Mouse (Mus musculus): ENCODE measurements at regions not wholly inside any gene's neighbourhood (a gene's known extent, or its start where the extent isn't known, plus 50 kb on each side); places are given as distances from the start of the nearest gene placed in this dataset.

GRCm38 (mm10) chr8:4411126-4411525 is 81.7 kb upstream of the Cers4 start:
- WGBS = 64% methylated on average over 3 of the region's 3 CpGs
- H3K4me3 ChIP-seq (ENCODE audit: low read length) = no peak overlapping the region
- no peak for ATAC-seq (ENCODE audit: low FRiP score, low TSS enrichment)
- H3K27ac ChIP-seq (ENCODE audit: low read length) = no peak overlapping the region
- no peaks in the 10 kb centered on the region for H3K4me1 ChIP-seq (ENCODE audit: insufficient read depth, low read length)
- H3K9ac ChIP-seq (replicated peaks; ENCODE audit: low read length) = no peak overlapping the region
- no peaks in the 10 kb centered on the region for H3K36me3 ChIP-seq (ENCODE audit: insufficient read depth, low read length)
- no peaks in the 10 kb centered on the region for H3K9me3 ChIP-seq (ENCODE audit: low read length)
- no peak overlapping the region for H3K4me2 ChIP-seq (replicated peaks; ENCODE audit: low read depth, low read length)
- no peaks in the 10 kb centered on the region for H3K27me3 ChIP-seq (ENCODE audit: insufficient read depth, low read length)

GRCm38 (mm10) chr8:4411836-4412235 is 81.0 kb upstream of the Cers4 start:
- no peak overlapping the region for H3K4me2 ChIP-seq (replicated peaks; ENCODE audit: low read depth, low read length)
- WGBS = 74% methylated on average over 2 of the region's 2 CpGs
- H3K4me1 ChIP-seq (ENCODE audit: insufficient read depth, low read length) = no peaks in the 10 kb centered on the region
- no peaks in the 10 kb centered on the region for H3K27me3 ChIP-seq (ENCODE audit: insufficient read depth, low read length)
- no peak overlapping the region for H3K9ac ChIP-seq (replicated peaks; ENCODE audit: low read length)
- H3K27ac ChIP-seq (ENCODE audit: low read length) = no peak overlapping the region
- ATAC-seq (ENCODE audit: low FRiP score, low TSS enrichment) = no peak
- no peak overlapping the region for H3K4me3 ChIP-seq (ENCODE audit: low read length)
- no peaks in the 10 kb centered on the region for H3K36me3 ChIP-seq (ENCODE audit: insufficient read depth, low read length)
- H3K9me3 ChIP-seq (ENCODE audit: low read length) = no peaks in the 10 kb centered on the region

- Histone ChIP-seq H3K27ac (ENCODE audit: low read length) (peak overlapping the region; percentile 32; the same call in 1 of the 2 replicates), H3K36me3 (ENCODE audit: insufficient read depth, low read length) (no peaks in the 10 kb centered on the region), H3K4me3 (ENCODE audit: low read length) (no peak overlapping the region), H3K9me3 (ENCODE audit: low read length) (no peaks in the 10 kb centered on the region), H3K4me2 (replicated peaks; ENCODE audit: low read depth, low read length) (no peak overlapping the region), H3K27me3 (ENCODE audit: insufficient read depth, low read length) (no peaks in the 10 kb centered on the region), H3K9ac (replicated peaks; ENCODE audit: low read length) (no peak overlapping the region), H3K4me1 (ENCODE audit: insufficient read depth, low read length) (no peaks in the 10 kb centered on the region)
- WGBS = 55% methylated on average over 6 of the region's 6 CpGs
- peak; percentile 41; the same call in 1 of the 2 replicates for ATAC-seq (ENCODE audit: low FRiP score, low TSS enrichment)
Observed at GRCm38 (mm10) chr8:4413206-4413605, 79.6 kb upstream of the Cers4 start.

GRCm38 (mm10) chr8:4413764-4414163 is 79.1 kb upstream of the Cers4 start:
- Histone ChIP-seq H3K4me2 (replicated peaks; ENCODE audit: low read depth, low read length) (no peak overlapping the region), H3K9ac (replicated peaks; ENCODE audit: low read length) (no peak overlapping the region), H3K4me1 (ENCODE audit: insufficient read depth, low read length) (no peaks in the 10 kb centered on the region), H3K36me3 (ENCODE audit: insufficient read depth, low read length) (no peaks in the 10 kb centered on the region), H3K4me3 (ENCODE audit: low read length) (no peak overlapping the region), H3K27ac (ENCODE audit: low read length) (peak overlapping the region; percentile 32; the same call in 1 of the 2 replicates), H3K27me3 (ENCODE audit: insufficient read depth, low read length) (no peaks in the 10 kb centered on the region), H3K9me3 (ENCODE audit: low read length) (no peaks in the 10 kb centered on the region)
- WGBS = 42% methylated on average over 4 of the region's 4 CpGs
- ATAC-seq (ENCODE audit: low FRiP score, low TSS enrichment) = peak; percentile 62; the same call in 1 of the 2 replicates

- ATAC-seq (ENCODE audit: low FRiP score, low TSS enrichment) = no peak
- H3K36me3 ChIP-seq (ENCODE audit: insufficient read depth, low read length) = no peaks in the 10 kb centered on the region
- no peak overlapping the region for H3K9ac ChIP-seq (replicated peaks; ENCODE audit: low read length)
- no peaks in the 10 kb centered on the region for H3K4me1 ChIP-seq (ENCODE audit: insufficient read depth, low read length)
- H3K9me3 ChIP-seq (ENCODE audit: low read length) = no peaks in the 10 kb centered on the region
- H3K4me3 ChIP-seq (ENCODE audit: low read length) = no peak overlapping the region
- H3K4me2 ChIP-seq (replicated peaks; ENCODE audit: low read depth, low read length) = no peak overlapping the region
- no peak overlapping the region for H3K27ac ChIP-seq (ENCODE audit: low read length)
- 70% methylated on average over 3 of the region's 3 CpGs for WGBS
- no peaks in the 10 kb centered on the region for H3K27me3 ChIP-seq (ENCODE audit: insufficient read depth, low read length)
Observed at GRCm38 (mm10) chr8:4417141-4417540, 75.7 kb upstream of the Cers4 start.

GRCm38 (mm10) chr8:4433161-4433560 is 59.7 kb upstream of the Cers4 start:
- 92% methylated on average over 2 of the region's 2 CpGs for WGBS
- Histone ChIP-seq H3K4me1 (ENCODE audit: insufficient read depth, low read length) (no peaks in the 10 kb centered on the region), H3K27me3 (ENCODE audit: insufficient read depth, low read length) (no peaks in the 10 kb centered on the region), H3K36me3 (ENCODE audit: insufficient read depth, low read length) (no peaks in the 10 kb centered on the region), H3K27ac (ENCODE audit: low read length) (no peak overlapping the region), H3K9me3 (ENCODE audit: low read length) (no peaks in the 10 kb centered on the region), H3K4me2 (replicated peaks; ENCODE audit: low read depth, low read length) (no peak overlapping the region), H3K4me3 (ENCODE audit: low read length) (no peak overlapping the region), H3K9ac (replicated peaks; ENCODE audit: low read length) (no peak overlapping the region)
- no peak for ATAC-seq (ENCODE audit: low FRiP score, low TSS enrichment)

GRCm38 (mm10) chr8:4436546-4436945 is 56.3 kb upstream of the Cers4 start:
- no peak overlapping the region for H3K27ac ChIP-seq (ENCODE audit: low read length)
- no peak for ATAC-seq (ENCODE audit: low FRiP score, low TSS enrichment)
- no peak overlapping the region for H3K4me3 ChIP-seq (ENCODE audit: low read length)
- H3K9ac ChIP-seq (replicated peaks; ENCODE audit: low read length) = no peak overlapping the region
- H3K27me3 ChIP-seq (ENCODE audit: insufficient read depth, low read length) = no peaks in the 10 kb centered on the region
- no peaks in the 10 kb centered on the region for H3K36me3 ChIP-seq (ENCODE audit: insufficient read depth, low read length)
- H3K9me3 ChIP-seq (ENCODE audit: low read length) = no peaks in the 10 kb centered on the region
- WGBS = 74% methylated on average over 3 of the region's 3 CpGs
- H3K4me1 ChIP-seq (ENCODE audit: insufficient read depth, low read length) = no peaks in the 10 kb centered on the region
- no peak overlapping the region for H3K4me2 ChIP-seq (replicated peaks; ENCODE audit: low read depth, low read length)
